Mouse (Mus musculus) neural tube, embryonic 15.5 days (tissue): ENCODE data around the gene Nectin1. TPM values are rescaled to one million over a fixed set of nuclear protein-coding genes. Genes with fewer than 3 reads are reported as not detected.

Experiments used
- ATAC-seq: fragments of 200-750 bp; cut with Nextera tagmentation; 2 replicates; pipeline ENCODE4 v1.8.0; 2017; ENCODE audit warnings: mild to moderate bottlenecking, moderate TSS enrichment, moderate library complexity; ENCODE audit not compliant: low FRiP score
- H3K27ac ChIP-seq: fragments of 300-500 bp; sonication (generic); replicated peaks from 2 replicates; pipeline ENCODE4 v1.5.1; 2015; ENCODE audit warnings: mild to moderate bottlenecking, inconsistent platforms
- H3K27me3 ChIP-seq: fragments of 300-500 bp; sonication (generic); replicated peaks from 2 replicates; pipeline ENCODE4 v1.6.1; 2015; ENCODE audit warnings: inconsistent platforms
- H3K36me3 ChIP-seq: fragments of 300-500 bp; sonication (generic); 2 replicates; pipeline ENCODE4 v1.6.1; 2015; ENCODE audit warnings: inconsistent platforms
- H3K4me1 ChIP-seq: fragments of 300-500 bp; sonication (generic); 2 replicates; pipeline ENCODE4 v1.6.1; 2015; ENCODE audit warnings: inconsistent platforms
- H3K4me2 ChIP-seq: fragments of 300-500 bp; sonication (generic); 2 replicates; pipeline ENCODE4 v1.6.1; 2015; ENCODE audit warnings: inconsistent platforms, mild to moderate bottlenecking, moderate library complexity
- H3K4me3 ChIP-seq: fragments of 300-500 bp; sonication (generic); replicated peaks from 2 replicates; pipeline ENCODE4 v1.5.1; 2015; ENCODE audit warnings: mild to moderate bottlenecking, inconsistent platforms
- H3K9ac ChIP-seq: fragments of 300-500 bp; sonication (generic); replicated peaks from 2 replicates; pipeline ENCODE4 v1.6.1; 2015; ENCODE audit warnings: mild to moderate bottlenecking, inconsistent platforms
- H3K9me3 ChIP-seq: fragments of 300-500 bp; sonication (generic); replicated peaks from 2 replicates; pipeline ENCODE4 v1.6.1; 2016; ENCODE audit warnings: inconsistent platforms
- WGBS: fragments of 180-500 bp; shearing (Covaris S2); methylation state at CpG from one replicate; pipeline ENCODE4 v1.1.7; 2015; ENCODE audit warnings: mixed read lengths; 5-methylcytosine and 5-hydroxymethylcytosine counted together
- polyA plus RNA-seq: library from polyadenylated mRNA; unstranded; fragments of >200 nt; fragmentation: Nextera tagmentation; extraction: Ambion mirVana; gene quantifications from 2 replicates; pipeline ENCODE4 v1.2.1, GENCODE M21; 2015

Gene Nectin1
- polyA plus RNA-seq, 1 experiment from 2014 or later = 14.9 TPM

GRCm38 (mm10) chr9:43825178-43825577 lies 81.4 kb downstream of the Nectin1 start:
- H3K36me3 ChIP-seq = no peaks in the 10 kb centered on the region
- WGBS = 78% methylated on average over 5 of the region's 5 CpGs
- no peak overlapping the region for H3K4me3 ChIP-seq
- H3K9ac ChIP-seq = no peak overlapping the region
- no peaks in the 10 kb centered on the region for H3K27me3 ChIP-seq
- no peak overlapping the region for H3K4me2 ChIP-seq
- no peak overlapping the region for H3K27ac ChIP-seq
- H3K4me1 ChIP-seq = peaks cover 12% of the 10 kb centered on the region
- ATAC-seq = no peak
- no peaks in the 10 kb centered on the region for H3K9me3 ChIP-seq

- ATAC-seq = no peak
- no peaks in the 10 kb centered on the region for H3K36me3 ChIP-seq
- 31% methylated on average over 8 of the region's 8 CpGs for WGBS
- H3K27me3 ChIP-seq = no peaks in the 10 kb centered on the region
- H3K4me3 ChIP-seq = no peak overlapping the region
- peaks cover 12% of the 10 kb centered on the region for H3K4me1 ChIP-seq
- H3K4me2 ChIP-seq = no peak overlapping the region
- no peaks in the 10 kb centered on the region for H3K9me3 ChIP-seq
- H3K27ac ChIP-seq = no peak overlapping the region
- no peak overlapping the region for H3K9ac ChIP-seq
Observed at GRCm38 (mm10) chr9:43826558-43827253, 82.9 kb downstream of the Nectin1 start.

- Histone ChIP-seq H3K9me3 (no peaks in the 10 kb centered on the region), H3K4me3 (no peak overlapping the region), H3K4me2 (no peak overlapping the region), H3K9ac (no peak overlapping the region), H3K36me3 (no peaks in the 10 kb centered on the region), H3K27ac (no peak overlapping the region), H3K27me3 (no peaks in the 10 kb centered on the region), H3K4me1 (peaks cover 12% of the 10 kb centered on the region)
- no peak for ATAC-seq
- 56% methylated on average over 5 of the region's 5 CpGs for WGBS
Observed at GRCm38 (mm10) chr9:43827593-43827992, 83.8 kb downstream of the Nectin1 start.

GRCm38 (mm10) chr9:43828960-43829359 lies 85.2 kb downstream of the Nectin1 start:
- no peak overlapping the region for H3K9ac ChIP-seq
- no peak overlapping the region for H3K27ac ChIP-seq
- H3K27me3 ChIP-seq = no peaks in the 10 kb centered on the region
- no peak for ATAC-seq
- peaks cover 14% of the 10 kb centered on the region for H3K4me1 ChIP-seq
- no peak overlapping the region for H3K4me2 ChIP-seq
- WGBS = 48% methylated on average over 6 of the region's 6 CpGs
- no peak overlapping the region for H3K4me3 ChIP-seq
- H3K9me3 ChIP-seq = no peaks in the 10 kb centered on the region
- no peaks in the 10 kb centered on the region for H3K36me3 ChIP-seq

GRCm38 (mm10) chr9:43833232-43833631 lies 89.4 kb downstream of the Nectin1 start:
- no peaks in the 10 kb centered on the region for H3K36me3 ChIP-seq
- no peak overlapping the region for H3K9ac ChIP-seq
- no peak overlapping the region for H3K4me2 ChIP-seq
- H3K9me3 ChIP-seq = no peaks in the 10 kb centered on the region
- H3K27ac ChIP-seq = 0 out of 2 replicates have a peak overlapping the region, but pooled peaks have one; percentile 43
- no peak overlapping the region for H3K4me3 ChIP-seq
- H3K27me3 ChIP-seq = no peaks in the 10 kb centered on the region
- 83% methylated on average over 8 of the region's 8 CpGs for WGBS
- 0 out of 2 replicates have a peak, but pooled peaks have one; percentile 40 for ATAC-seq
- peaks cover 13% of the 10 kb centered on the region for H3K4me1 ChIP-seq

GRCm38 (mm10) chr9:43834283-43834682 lies 90.5 kb downstream of the Nectin1 start:
- H3K9me3 ChIP-seq = no peaks in the 10 kb centered on the region
- H3K9ac ChIP-seq = no peak overlapping the region
- 0 out of 2 replicates have a peak overlapping the region, but pooled peaks have one; percentile 43 for H3K27ac ChIP-seq
- no peaks in the 10 kb centered on the region for H3K36me3 ChIP-seq
- WGBS = 32% methylated on average over 13 of the region's 13 CpGs
- no peaks in the 10 kb centered on the region for H3K27me3 ChIP-seq
- no peak for ATAC-seq
- H3K4me1 ChIP-seq = peaks cover 6% of the 10 kb centered on the region
- H3K4me3 ChIP-seq = no peak overlapping the region
- no peak overlapping the region for H3K4me2 ChIP-seq

GRCm38 (mm10) chr9:43838561-43838960 lies 94.8 kb downstream of the Nectin1 start:
- H3K27ac ChIP-seq = no peak overlapping the region
- no peak overlapping the region for H3K4me3 ChIP-seq
- H3K4me2 ChIP-seq = no peak overlapping the region
- 79% methylated on average over 2 of the region's 2 CpGs for WGBS
- no peaks in the 10 kb centered on the region for H3K36me3 ChIP-seq
- peaks cover 18% of the 10 kb centered on the region for H3K4me1 ChIP-seq
- H3K9ac ChIP-seq = no peak overlapping the region
- H3K9me3 ChIP-seq = no peaks in the 10 kb centered on the region
- 0 out of 2 replicates have a peak, but pooled peaks cover 3% of the 10 kb centered on the region for H3K27me3 ChIP-seq
- no peak for ATAC-seq

- H3K4me3 ChIP-seq = no peak overlapping the region
Observed at GRCm38 (mm10) chr9:43842921-43843577, 99.3 kb downstream of the Nectin1 start.

GRCm38 (mm10) chr9:43843711-43844127 lies 99.9 kb downstream of the Nectin1 start:
- Histone ChIP-seq H3K36me3 (no peaks in the 10 kb centered on the region), H3K27me3 (0 out of 2 replicates have a peak, but pooled peaks cover 5% of the 10 kb centered on the region), H3K4me2 (no peak overlapping the region), H3K4me3 (no peak overlapping the region), H3K27ac (no peak overlapping the region), H3K9ac (no peak overlapping the region), H3K4me1 (peaks cover 16% of the 10 kb centered on the region), H3K9me3 (no peaks in the 10 kb centered on the region)
- no peak for ATAC-seq
- 5% methylated on average over 2 of the region's 3 CpGs for WGBS

More at GRCm38 (mm10) chr9:43842921-43843577, 99.3 kb downstream of the Nectin1 start:
- H3K9ac ChIP-seq = no peak overlapping the region
- 0 out of 2 replicates have a peak, but pooled peaks cover 5% of the 10 kb centered on the region for H3K27me3 ChIP-seq
- 17% methylated on average over 5 of the region's 8 CpGs for WGBS
- no peak overlapping the region for H3K27ac ChIP-seq
- no peak overlapping the region for H3K4me2 ChIP-seq
- H3K9me3 ChIP-seq = no peaks in the 10 kb centered on the region
- ATAC-seq = 0 out of 2 replicates have a peak, but pooled peaks have one; percentile 45
- H3K36me3 ChIP-seq = no peaks in the 10 kb centered on the region
- peaks cover 16% of the 10 kb centered on the region for H3K4me1 ChIP-seq

- H3K27ac ChIP-seq = no peak overlapping the region
- H3K36me3 ChIP-seq = no peaks in the 10 kb centered on the region
- no peak for ATAC-seq
- H3K9ac ChIP-seq = no peak overlapping the region
- WGBS = 8% methylated on average over 17 of the region's 17 CpGs
- H3K4me1 ChIP-seq = peaks cover 15% of the 10 kb centered on the region
- H3K9me3 ChIP-seq = no peaks in the 10 kb centered on the region
- 0 out of 2 replicates have a peak, but pooled peaks cover 5% of the 10 kb centered on the region for H3K27me3 ChIP-seq
- no peak overlapping the region for H3K4me2 ChIP-seq
- no peak overlapping the region for H3K4me3 ChIP-seq
Observed at GRCm38 (mm10) chr9:43845660-43846455, 102.1 kb downstream of the Nectin1 start.

GRCm38 (mm10) chr9:43847861-43848260 lies 104.1 kb downstream of the Nectin1 start:
- no peak overlapping the region for H3K4me2 ChIP-seq
- H3K27me3 ChIP-seq = 0 out of 2 replicates have a peak, but pooled peaks cover 2% of the 10 kb centered on the region
- ATAC-seq = no peak
- no peak overlapping the region for H3K4me3 ChIP-seq
- H3K4me1 ChIP-seq = peaks cover 10% of the 10 kb centered on the region
- no peak overlapping the region for H3K27ac ChIP-seq
- H3K9ac ChIP-seq = no peak overlapping the region
- H3K9me3 ChIP-seq = no peaks in the 10 kb centered on the region
- no peaks in the 10 kb centered on the region for H3K36me3 ChIP-seq
- WGBS = 58% methylated on average over 5 of the region's 5 CpGs
